Mouse (Mus musculus) spleen, postnatal 36 days (tissue): Measurements from ENCODE around the gene S1pr2.
A peak's percentile ranks its signal among the peaks of the same experiment; 100 is the strongest.

Experiments used
- DNase-seq, 2 experiments: peaks; one replicate each; pipeline ENCODE4 v3.0.0; 2022; ENCODE audit warnings: low spot score in 2 of 2, mixed read lengths in 1 of 2

Gene S1pr2

GRCm38 (mm10) chr9:20966747-20967146, 9.8 kb downstream of the S1pr2 start:
- no peak for DNase-seq

GRCm38 (mm10) chr9:20966008-20966407, 10.6 kb downstream of the S1pr2 start:
- no peak for DNase-seq

GRCm38 (mm10) chr9:20965606-20966005, 11.0 kb downstream of the S1pr2 start:
- no peak for DNase-seq

- DNase-seq, result peak in 1 of 2 experiments; percentile 13
Observed at GRCm38 (mm10) chr9:20961557-20961956, 15.0 kb downstream of the S1pr2 start.

GRCm38 (mm10) chr9:20959430-20959938, 17.1 kb downstream of the S1pr2 start, which contains the start of gene Dnmt1:
TSS of gene Dnmt1 (minus strand) at chr9:20959888.
- DNase-seq, result no peak

GRCm38 (mm10) chr9:20956989-20957388, 19.6 kb downstream of the S1pr2 start:
- no peak for DNase-seq

- peak; percentile 97 for DNase-seq
Observed at GRCm38 (mm10) chr9:20952520-20953227, 23.9 kb downstream of the S1pr2 start.

- DNase-seq, result no peak
Observed at GRCm38 (mm10) chr9:20951966-20952519, 24.5 kb downstream of the S1pr2 start.

- DNase-seq, result no peak
Observed at GRCm38 (mm10) chr9:20951441-20951840, 25.1 kb downstream of the S1pr2 start.

- DNase-seq, result no peak
Observed at GRCm38 (mm10) chr9:20950419-20950818, 26.2 kb downstream of the S1pr2 start.

- no peak for DNase-seq
Observed at GRCm38 (mm10) chr9:20946066-20946880, 30.3 kb downstream of the S1pr2 start.

GRCm38 (mm10) chr9:20944697-20945370, 31.7 kb downstream of the S1pr2 start:
- DNase-seq, result no peak

GRCm38 (mm10) chr9:20943911-20944310, 32.7 kb downstream of the S1pr2 start:
- no peak for DNase-seq

GRCm38 (mm10) chr9:20943396-20943795, 33.2 kb downstream of the S1pr2 start:
- no peak for DNase-seq

- DNase-seq, result no peak
Observed at GRCm38 (mm10) chr9:20923258-20923657, 53.3 kb downstream of the S1pr2 start.

- DNase-seq, result peak; percentile 33 to 54
Observed at GRCm38 (mm10) chr9:20916160-20916559, 60.4 kb downstream of the S1pr2 start.
